Comparison of ENCODE assay signal across 7 mouse cellular contexts in genomic region chr19:10486264-10486738, GRCm38 (mm10). TPM values are rescaled to one million over a fixed set of nuclear protein-coding genes. Genes with fewer than 3 reads are reported as not detected.
DNase-seq lines count a peak whose midpoint lies in the region; ATAC-seq and TF ChIP-seq lines count a peak whose summit lies in the region.

No protein-coding gene starts in this region.

- H3K4me2 ChIP-seq in lung, postnatal 0 days (replicated peaks; ENCODE audit: low read depth, low read length) = no peak overlapping the region

- peak; percentile 68 for DNase-seq in MEL (ENCODE audit: low read depth, low spot score)
- peak; percentile 88 for DNase-seq in brain, embryonic 14.5 days (ENCODE audit: low read depth)
- peak; percentile 69 for DNase-seq in hindbrain, embryonic 10.5 days (ENCODE audit: low spot score)
- DNase-seq in layer of hippocampus, adult 2 months (ENCODE audit: low spot score in 2 of 2) = peak; percentile 55 to 71
- DNase-seq in lung, postnatal 0 days (ENCODE audit: low spot score) = peak; percentile 76
- DNase-seq in retina, embryonic 14.5 days (ENCODE audit: low spot score) = peak; percentile 88

- H3K4me3 ChIP-seq in MEL (ENCODE audit: control insufficient read depth in 1 of 2, insufficient read depth in 1 of 2, low read depth in 2 of 2, low read length in 2 of 2) = no peak overlapping the region
- H3K4me3 ChIP-seq in embryonic fibroblast, embryonic 13.5 days (ENCODE audit: insufficient read depth, low read length) = no peak overlapping the region
- no peak overlapping the region for H3K4me3 ChIP-seq in hindbrain, embryonic 10.5 days
- no peak overlapping the region for H3K4me3 ChIP-seq in layer of hippocampus, adult 2 months
- no peak overlapping the region for H3K4me3 ChIP-seq in lung, postnatal 0 days (ENCODE audit: low read depth, low read length)

- no peaks in the 10 kb centered on the region for H3K79me2 ChIP-seq in MEL (ENCODE audit: control insufficient read depth, insufficient read depth, low read length, poor library complexity)

- no peak overlapping the region for H3K9ac ChIP-seq in MEL (ENCODE audit: control insufficient read depth, low read depth, low read length, poor library complexity, severe bottlenecking)
- no peak overlapping the region for H3K9ac ChIP-seq in lung, postnatal 0 days (replicated peaks; ENCODE audit: low read depth)

- no peaks in the 10 kb centered on the region for H3K4me1 ChIP-seq in MEL (ENCODE audit: control insufficient read depth in 1 of 2, insufficient read depth in 2 of 2, low read length in 2 of 2)
- H3K4me1 ChIP-seq in embryonic fibroblast, embryonic 13.5 days (ENCODE audit: control insufficient read depth, insufficient read depth, low read length) = no peaks in the 10 kb centered on the region
- peaks cover 20% of the 10 kb centered on the region for H3K4me1 ChIP-seq in hindbrain, embryonic 10.5 days (replicated peaks)
- no peaks in the 10 kb centered on the region for H3K4me1 ChIP-seq in lung, postnatal 0 days (ENCODE audit: insufficient read depth, low read depth, low read length)

- WGBS in hindbrain, embryonic 10.5 days = 25% methylated on average over 9 of the region's 9 CpGs
- 20% methylated on average over 9 of the region's 9 CpGs for WGBS in lung, postnatal 0 days

- TF ChIP-seq EP300 in MEL (IDR thresholded peaks at IDR 0.05; ENCODE audit: low read depth in 1 of 2, low read length in 2 of 2) = no peak
- no peak for TF ChIP-seq EP300 in lung, postnatal 0 days (IDR thresholded peaks at IDR 0.05)

- H3K27me3 ChIP-seq in MEL (ENCODE audit: control insufficient read depth in 1 of 2, insufficient read depth in 2 of 2, low read length in 2 of 2) = no peaks in the 10 kb centered on the region; a peak in 1 of 4 replicates
- H3K27me3 ChIP-seq in hindbrain, embryonic 10.5 days (ENCODE audit: insufficient read depth, poor library complexity, severe bottlenecking) = peaks cover 16% of the 10 kb centered on the region; the same call in 1 of the 2 replicates
- H3K27me3 ChIP-seq in lung, postnatal 0 days (replicated peaks; ENCODE audit: insufficient read depth, low read length) = 0 out of 2 replicates have a peak, but pooled peaks cover 2% of the 10 kb centered on the region

- ATAC-seq in lung, postnatal 0 days = peak; percentile 78

- TF ChIP-seq CTCF in MEL (IDR thresholded peaks at IDR 0.05 in 2 of 3, conservative IDR thresholded peaks at IDR 0.05 in 1 of 3; ENCODE audit: control insufficient read depth in 1 of 3, insufficient read depth in 1 of 3, low read depth in 2 of 3, low read length in 3 of 3, poor library complexity in 1 of 3, severe bottlenecking in 1 of 3) = peak; percentile 72 to 97 (median 90)
- peak; percentile 93 for TF ChIP-seq CTCF in brain, embryonic 14.5 days (IDR thresholded peaks at IDR 0.05; ENCODE audit: borderline replicate concordance, extremely low read depth, insufficient read depth, insufficient read length)
- TF ChIP-seq CTCF in embryonic fibroblast, embryonic 13.5 days (IDR thresholded peaks at IDR 0.05; ENCODE audit: borderline replicate concordance, insufficient read depth, low read length) = peak; percentile 53
- peak; percentile 93 for TF ChIP-seq CTCF in layer of hippocampus, adult 2 months (conservative IDR thresholded peaks at IDR 0.05)
- peak; percentile 92 for TF ChIP-seq CTCF in lung, postnatal 0 days (IDR thresholded peaks at IDR 0.05)

- TF ChIP-seq POLR2A in MEL (IDR thresholded peaks at IDR 0.05; ENCODE audit: control insufficient read depth in 1 of 2, insufficient read depth in 1 of 2, low read depth in 1 of 2, low read length in 2 of 2, poor library complexity in 1 of 2) = no peak
- TF ChIP-seq POLR2A in brain, embryonic 14.5 days (IDR thresholded peaks at IDR 0.05; ENCODE audit: borderline replicate concordance, extremely low read depth, insufficient read depth, insufficient read length, poor library complexity, severe bottlenecking) = no peak
- no peak for TF ChIP-seq POLR2A in embryonic fibroblast, embryonic 13.5 days (IDR thresholded peaks at IDR 0.05; ENCODE audit: low read depth, low read length)

- H3K9me3 ChIP-seq in MEL (replicated peaks; ENCODE audit: insufficient read depth, low read length) = no peaks in the 10 kb centered on the region
- H3K9me3 ChIP-seq in hindbrain, embryonic 10.5 days = no peaks in the 10 kb centered on the region
- no peaks in the 10 kb centered on the region for H3K9me3 ChIP-seq in lung, postnatal 0 days (ENCODE audit: low read length)

- H3K27ac ChIP-seq in MEL (ENCODE audit: control insufficient read depth, low read depth, low read length) = no peak overlapping the region
- H3K27ac ChIP-seq in embryonic fibroblast, embryonic 13.5 days (ENCODE audit: insufficient read depth, low read length) = no peak overlapping the region
- no peak overlapping the region for H3K27ac ChIP-seq in hindbrain, embryonic 10.5 days
- H3K27ac ChIP-seq in layer of hippocampus, adult 2 months = no peak overlapping the region
- H3K27ac ChIP-seq in lung, postnatal 0 days (ENCODE audit: low read length) = no peak overlapping the region

- no peaks in the 10 kb centered on the region for H3K36me3 ChIP-seq in MEL (ENCODE audit: control insufficient read depth in 1 of 2, insufficient read depth in 2 of 2, low read length in 2 of 2)
- H3K36me3 ChIP-seq in hindbrain, embryonic 10.5 days = no peaks in the 10 kb centered on the region
- H3K36me3 ChIP-seq in lung, postnatal 0 days (ENCODE audit: insufficient read depth, low read length) = no peaks in the 10 kb centered on the region

- peak; percentile 87 for TF ChIP-seq RAD21 in MEL (IDR thresholded peaks at IDR 0.05; ENCODE audit: low read depth, low read length)

TF ChIP-seq in MEL, 35 proteins besides CTCF, POLR2A, EP300 and RAD21:
- peak; percentile 45 for TF ChIP-seq ZC3H11A (IDR thresholded peaks at IDR 0.05; ENCODE audit: low read depth, low read length)
- TF ChIP-seq JUND (IDR thresholded peaks at IDR 0.05; ENCODE audit: low read depth, low read length) = no peak
- no peak for TF ChIP-seq TCF12 (IDR thresholded peaks at IDR 0.05; ENCODE audit: low read depth, low read length)
- TF ChIP-seq SMC3 (IDR thresholded peaks at IDR 0.05; ENCODE audit: low read depth, low read length) = peak; percentile 79
- no peak for TF ChIP-seq MYB (IDR thresholded peaks at IDR 0.05; ENCODE audit: low read depth, low read length)

RNA-seq across cellular contexts. Expression of gene Ppp1r32, which starts 3.6 kb away (rescaled TPM):
- 0.19 and 0.23 TPM in 2 replicates for total RNA-seq in MEL (2012; rRNA removed)
- under 1 TPM in 1 of 2 experiments, not detected in 1; 0.57 TPM for polyA plus RNA-seq in MEL (2012; ENCODE audit: insufficient read depth in 1 of 2, insufficient read length in 2 of 2, low read depth in 1 of 2, low replicate concordance in 2 of 2, missing spikeins in 1 of 2)
- polyA plus RNA-seq in brain, embryonic 14.5 days (2012; rRNA removed) = 2.3 and 2.5 TPM in 2 replicates
- polyA plus RNA-seq in embryonic fibroblast, embryonic 13.5 days (2011; ENCODE audit: insufficient read length, low read depth, missing spikeins) = not detected in 2 replicates
- polyA plus RNA-seq in hindbrain, embryonic 10.5 days (2016; fragmentation: Nextera tagmentation; extraction: Ambion mirVana) = 0.70 and 2.7 TPM in 2 replicates
- total RNA-seq in layer of hippocampus, adult 2 months (2021) = 1 to 10 TPM; 2.4 to 3.0 TPM
- polyA plus RNA-seq in lung, postnatal 0 days (2015; fragmentation: Nextera tagmentation; extraction: Ambion mirVana) = 2.6 and 2.9 TPM in 2 replicates

RNA-seq across cellular contexts. Expression of gene Lrrc10b, which starts 29.0 kb away (rescaled TPM):
- not detected in 2 replicates for total RNA-seq in MEL (2012; rRNA removed)
- not detected for polyA plus RNA-seq in MEL (2012; ENCODE audit: insufficient read depth in 1 of 2, insufficient read length in 2 of 2, low read depth in 1 of 2, low replicate concordance in 2 of 2, missing spikeins in 1 of 2)
- polyA plus RNA-seq in brain, embryonic 14.5 days (2012; rRNA removed) = 1.4 and 2.0 TPM in 2 replicates
- not detected in 2 replicates for polyA plus RNA-seq in embryonic fibroblast, embryonic 13.5 days (2011; ENCODE audit: insufficient read length, low read depth, missing spikeins)
- 1.9 and 2.0 TPM in 2 replicates for polyA plus RNA-seq in hindbrain, embryonic 10.5 days (2016; fragmentation: Nextera tagmentation; extraction: Ambion mirVana)
- total RNA-seq in layer of hippocampus, adult 2 months (2021) = 10 to 100 TPM; 83.9 to 84.6 TPM
- polyA plus RNA-seq in lung, postnatal 0 days (2015; fragmentation: Nextera tagmentation; extraction: Ambion mirVana) = 3.7 and 3.9 TPM in 2 replicates

RNA-seq across cellular contexts. Expression of gene Cpsf7, which starts 38.8 kb away (rescaled TPM):
- 36.2 and 36.9 TPM in 2 replicates for total RNA-seq in MEL (2012; rRNA removed)
- 100 to 1,000 TPM in 1 of 2 experiments, 10 to 100 TPM in 1; 69.8 to 183 TPM for polyA plus RNA-seq in MEL (2012; ENCODE audit: insufficient read depth in 1 of 2, insufficient read length in 2 of 2, low read depth in 1 of 2, low replicate concordance in 2 of 2, missing spikeins in 1 of 2)
- 116 and 131 TPM in 2 replicates for polyA plus RNA-seq in brain, embryonic 14.5 days (2012; rRNA removed)
- 50.6 and 70.6 TPM in 2 replicates for polyA plus RNA-seq in embryonic fibroblast, embryonic 13.5 days (2011; ENCODE audit: insufficient read length, low read depth, missing spikeins)
- polyA plus RNA-seq in hindbrain, embryonic 10.5 days (2016; fragmentation: Nextera tagmentation; extraction: Ambion mirVana) = 55.4 and 65.4 TPM in 2 replicates
- 10 to 100 TPM; 80.9 to 81.7 TPM for total RNA-seq in layer of hippocampus, adult 2 months (2021)
- 19.8 and 20.0 TPM in 2 replicates for polyA plus RNA-seq in lung, postnatal 0 days (2015; fragmentation: Nextera tagmentation; extraction: Ambion mirVana)

RNA-seq across cellular contexts. Expression of gene Sdhaf2, which starts 39.6 kb away (rescaled TPM):
- total RNA-seq in MEL (2012; rRNA removed) = 61.2 and 68.5 TPM in 2 replicates
- 10 to 100 TPM in 1 of 2 experiments, not detected in 1; 74.6 TPM for polyA plus RNA-seq in MEL (2012; ENCODE audit: insufficient read depth in 1 of 2, insufficient read length in 2 of 2, low read depth in 1 of 2, low replicate concordance in 2 of 2, missing spikeins in 1 of 2)
- 45.3 and 49.9 TPM in 2 replicates for polyA plus RNA-seq in brain, embryonic 14.5 days (2012; rRNA removed)
- 53.1 and 66.4 TPM in 2 replicates for polyA plus RNA-seq in embryonic fibroblast, embryonic 13.5 days (2011; ENCODE audit: insufficient read length, low read depth, missing spikeins)
- polyA plus RNA-seq in hindbrain, embryonic 10.5 days (2016; fragmentation: Nextera tagmentation; extraction: Ambion mirVana) = 62.4 and 63.2 TPM in 2 replicates
- total RNA-seq in layer of hippocampus, adult 2 months (2021) = 10 to 100 TPM; 53.4 to 63.0 TPM
- 46.4 and 49.8 TPM in 2 replicates for polyA plus RNA-seq in lung, postnatal 0 days (2015; fragmentation: Nextera tagmentation; extraction: Ambion mirVana)
